In the genomic region with DNA sequence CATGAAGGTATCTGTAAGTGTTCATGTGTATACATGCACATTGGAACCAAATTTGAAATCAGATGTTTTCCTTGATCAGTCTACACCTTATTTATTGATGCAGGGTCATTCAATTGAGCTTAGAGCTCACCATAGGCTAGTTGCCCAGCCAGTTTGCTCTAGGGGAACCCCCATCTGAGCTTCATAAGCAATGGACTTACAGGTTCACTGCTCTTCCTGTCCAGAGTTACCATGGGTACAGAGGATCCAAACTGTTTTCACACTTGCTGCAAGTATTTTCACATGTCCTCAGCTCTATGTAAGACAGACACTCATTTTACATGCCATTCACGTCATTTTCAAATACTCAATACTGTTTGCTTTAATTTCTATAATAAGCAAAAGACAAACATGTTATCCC, we compare ENCODE assay signal across 22 mouse cellular contexts.
"Had no signal": no experiment of that assay in that cellular context is flagged by ENCODE, and none has a peak within 500 bp of the region (broad histone marks: within the 10 kb centered on the region; RNA-seq: fewer than 3 reads in every experiment).

No protein-coding gene starts in this region.

- H3K27me3 ChIP-seq: heart, embryonic 13.5 days; heart, embryonic 15.5 days; hindbrain, embryonic 13.5 days; hindbrain, embryonic 15.5 days; limb, embryonic 13.5 days; limb, embryonic 15.5 days; liver, embryonic 12.5 days had no signal

- H3K4me2 ChIP-seq: heart, embryonic 11.5 days; heart, embryonic 13.5 days; heart, embryonic 15.5 days; hindbrain, embryonic 13.5 days; hindbrain, embryonic 15.5 days; limb, embryonic 13.5 days; limb, embryonic 15.5 days; liver, embryonic 12.5 days had no signal

- H3K4me3 ChIP-seq: heart, adult 2 months; heart, embryonic 13.5 days; heart, embryonic 15.5 days; hindbrain, embryonic 13.5 days; hindbrain, embryonic 15.5 days; limb, embryonic 13.5 days; limb, embryonic 15.5 days; liver, embryonic 12.5 days had no signal

- ATAC-seq: forebrain, postnatal 0 days; hindbrain, postnatal 0 days; intestine, embryonic 16.5 days; liver, embryonic 12.5 days had no signal

- H3K9me3 ChIP-seq: heart, embryonic 13.5 days; heart, embryonic 15.5 days; hindbrain, embryonic 13.5 days; hindbrain, embryonic 15.5 days; limb, embryonic 13.5 days; limb, embryonic 15.5 days; liver, embryonic 12.5 days had no signal

- H3K4me1 ChIP-seq: hindbrain, embryonic 15.5 days; limb, embryonic 15.5 days had no signal

- H3K9ac ChIP-seq: forebrain, postnatal 0 days; heart, embryonic 13.5 days; heart, embryonic 15.5 days; hindbrain, embryonic 13.5 days; hindbrain, embryonic 15.5 days; limb, embryonic 13.5 days; limb, embryonic 15.5 days; liver, embryonic 12.5 days; liver, embryonic 14.5 days had no signal

- H3K27ac ChIP-seq: heart, adult 2 months; heart, embryonic 13.5 days; heart, embryonic 15.5 days; hindbrain, embryonic 13.5 days; hindbrain, embryonic 15.5 days; hindbrain, postnatal 0 days; limb, embryonic 13.5 days; limb, embryonic 15.5 days; liver, embryonic 12.5 days; liver, embryonic 14.5 days had no signal

- H3K36me3 ChIP-seq: heart, embryonic 15.5 days; hindbrain, embryonic 13.5 days; hindbrain, embryonic 15.5 days; limb, embryonic 13.5 days; limb, embryonic 15.5 days had no signal

- DNase-seq: forebrain, postnatal 0 days; gastrocnemius, postnatal 14 days; gastrocnemius, postnatal 36 days; heart, adult 11 months; heart, adult 2 months; heart, postnatal 14 days; heart, postnatal 36 days; layer of hippocampus, adult 9-11 months; layer of hippocampus, postnatal 36 days; left cerebral cortex, postnatal 4 days; lung, adult 18-20 months had no signal
